Mouse (Mus musculus) cerebellum, postnatal 25 days (tissue): ENCODE results near the gene Tsc1.
A peak's percentile ranks its signal among the peaks of the same experiment; 100 is the strongest.

ENCODE experiments used
- DNase-seq, 2 experiments: peaks; one replicate each; pipeline ENCODE4 v3.0.0; 2021; ENCODE audit warnings: mixed read lengths in 2 of 2

The Tsc1 gene

DNA sequence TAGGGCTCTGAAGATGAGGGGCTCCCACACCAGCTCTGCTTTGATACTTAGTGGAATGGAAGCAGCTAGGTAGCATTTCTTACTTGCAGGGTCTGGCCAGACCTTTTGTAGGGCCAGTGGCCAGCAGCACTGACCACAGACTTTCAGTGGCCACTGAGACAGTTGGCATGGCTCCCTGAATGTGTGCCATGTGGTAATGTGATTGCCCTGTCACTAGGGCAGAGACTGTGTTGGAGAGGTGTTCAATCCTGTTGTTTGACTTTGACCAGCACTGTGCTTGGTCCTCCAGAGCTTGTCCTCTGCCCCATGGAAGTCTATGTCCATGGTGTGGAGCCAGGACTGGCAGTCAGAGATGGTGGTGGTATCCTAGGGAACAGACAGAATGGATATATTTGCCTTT, 9.5 kb downstream of the Tsc1 start:
- peak; percentile 31 to 67 for DNase-seq

DNA sequence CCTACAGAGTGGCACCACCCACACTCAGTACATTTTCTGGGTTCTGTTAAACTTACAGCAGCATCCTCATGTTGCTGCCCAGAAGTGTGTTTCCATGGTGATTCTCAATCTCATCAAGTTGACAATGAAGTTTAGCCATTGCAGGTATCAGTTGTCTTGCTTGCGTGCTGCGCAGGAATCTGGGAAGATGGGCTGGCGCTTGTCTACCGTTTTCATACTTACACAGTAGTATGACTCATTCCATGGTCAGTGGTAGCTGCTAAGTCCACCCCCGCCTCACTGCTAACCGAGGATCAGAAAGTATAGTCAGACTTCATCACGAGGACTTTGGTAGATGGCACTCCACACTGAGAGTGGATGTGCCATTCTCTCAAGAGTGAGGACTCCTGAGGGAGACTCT, 12.3 kb downstream of the Tsc1 start:
- DNase-seq = no peak

DNA sequence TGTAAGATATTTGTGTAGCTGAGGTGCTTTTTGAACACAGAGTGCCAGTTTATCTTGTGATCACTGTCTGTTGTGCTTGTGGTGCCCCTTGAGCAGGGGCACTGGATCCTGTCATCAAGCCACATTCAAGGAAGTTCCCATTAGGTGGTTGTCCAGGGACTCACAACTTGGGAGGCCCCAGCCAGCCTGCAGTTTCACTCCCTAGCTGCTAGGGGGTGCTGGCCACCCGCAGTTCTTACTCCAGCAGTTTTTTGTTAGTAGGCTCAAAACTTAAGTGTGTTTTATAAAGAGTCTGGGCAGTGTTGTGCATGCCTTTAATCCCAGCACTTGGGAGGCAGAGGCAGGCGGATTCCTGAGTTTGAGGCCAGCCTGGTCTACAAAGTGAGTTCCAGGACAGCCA, 13.3 kb downstream of the Tsc1 start:
- peak in 1 of 2 experiments; percentile 27 for DNase-seq

DNA sequence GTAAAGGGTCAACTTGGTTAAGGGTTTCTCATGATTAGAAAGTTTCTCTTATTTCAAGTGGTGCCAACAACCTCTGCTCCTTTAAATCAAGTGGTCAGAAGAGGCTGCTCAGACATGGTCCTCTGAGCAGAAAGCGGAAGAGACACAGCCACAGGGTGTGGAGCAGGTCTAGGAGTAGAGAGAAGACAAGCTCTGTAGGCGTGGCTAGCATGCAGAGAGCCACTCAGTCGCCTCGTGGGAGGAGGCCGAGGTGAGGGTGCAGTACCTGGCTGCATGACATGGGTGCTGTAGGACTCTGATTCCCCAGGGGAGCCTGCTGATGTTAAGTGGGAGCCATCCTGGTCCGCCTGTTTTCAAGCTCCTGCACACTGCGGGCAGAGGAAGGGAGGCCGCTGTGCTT, 15.2 kb downstream of the Tsc1 start:
- DNase-seq = no peak

DNA sequence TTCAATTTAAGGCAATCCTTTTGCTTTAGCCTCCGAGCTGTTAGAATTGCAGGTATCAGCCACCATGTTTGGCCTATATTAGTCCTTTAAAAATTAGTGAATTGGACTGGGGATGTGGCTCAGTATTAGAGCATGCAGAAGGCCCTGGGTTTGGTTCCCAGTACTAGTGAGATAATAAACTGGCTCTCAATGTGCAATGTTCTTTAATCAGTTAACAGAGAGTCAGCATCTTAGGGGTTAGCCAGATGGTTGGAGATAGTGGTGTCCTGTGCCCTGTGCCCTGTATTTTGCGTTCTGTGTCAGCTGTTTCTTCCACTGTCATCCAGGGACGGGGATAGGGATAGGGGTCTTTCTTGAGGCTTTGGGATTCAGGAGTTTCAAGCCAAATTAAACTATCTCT, 21.9 kb downstream of the Tsc1 start:
- no peak for DNase-seq

DNA sequence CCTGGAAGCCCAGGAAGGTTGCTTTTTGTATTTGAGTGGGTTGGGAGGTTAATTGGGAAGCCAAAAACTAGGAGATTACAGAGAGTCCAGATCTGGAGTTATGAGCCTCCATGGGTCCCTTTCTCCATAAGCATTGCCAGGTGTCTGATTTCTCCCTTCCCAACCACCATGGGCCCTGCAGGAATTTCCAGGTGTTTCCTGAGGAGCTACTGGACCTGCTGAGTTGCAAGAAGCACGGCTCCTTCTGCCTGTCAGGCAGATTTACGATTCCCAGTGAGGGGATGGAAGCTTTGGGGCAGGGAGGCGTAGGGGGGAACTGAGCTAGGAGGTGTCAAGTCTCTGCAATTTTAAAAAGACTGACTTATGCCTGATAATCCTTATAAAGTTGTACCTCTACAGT, 24.8 kb downstream of the Tsc1 start:
- DNase-seq = no peak

DNA sequence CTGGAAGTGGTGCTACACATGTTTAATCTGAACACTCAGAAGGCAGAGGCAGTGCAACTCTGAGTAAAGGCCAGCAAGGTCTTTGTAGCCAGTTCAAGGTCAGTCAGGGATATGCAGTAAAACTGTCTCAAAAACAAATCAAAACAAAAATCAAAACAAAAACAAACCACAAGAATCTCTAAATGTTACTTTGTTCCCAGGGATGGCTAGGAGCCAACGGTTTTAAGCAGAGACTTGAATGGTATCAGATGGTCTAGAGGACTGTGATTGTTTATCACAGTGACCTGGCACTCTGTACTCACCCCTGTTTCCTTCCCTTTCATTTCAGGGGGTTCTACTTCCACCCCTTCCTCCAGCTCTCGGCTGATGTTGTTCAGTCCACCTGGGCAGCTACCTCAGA, 30.4 kb downstream of the Tsc1 start:
- DNase-seq = no peak

DNA sequence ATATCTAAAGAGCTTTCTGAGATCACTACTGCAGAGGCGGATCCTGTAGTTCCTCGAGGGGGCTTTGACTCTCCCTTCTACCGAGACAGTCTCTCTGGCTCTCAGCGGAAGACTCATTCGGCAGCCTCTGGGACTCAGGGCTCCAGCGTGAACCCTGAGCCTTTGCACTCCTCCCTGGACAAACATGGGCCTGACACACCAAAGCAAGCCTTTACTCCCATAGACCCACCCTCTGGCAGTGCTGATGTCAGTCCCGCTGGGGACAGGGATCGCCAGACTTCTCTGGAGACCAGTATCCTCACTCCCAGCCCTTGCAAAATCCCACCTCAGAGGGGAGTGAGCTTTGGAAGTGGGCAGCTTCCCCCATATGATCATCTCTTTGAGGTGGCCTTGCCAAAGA, 35.0 kb downstream of the Tsc1 start:
- no peak for DNase-seq

DNA sequence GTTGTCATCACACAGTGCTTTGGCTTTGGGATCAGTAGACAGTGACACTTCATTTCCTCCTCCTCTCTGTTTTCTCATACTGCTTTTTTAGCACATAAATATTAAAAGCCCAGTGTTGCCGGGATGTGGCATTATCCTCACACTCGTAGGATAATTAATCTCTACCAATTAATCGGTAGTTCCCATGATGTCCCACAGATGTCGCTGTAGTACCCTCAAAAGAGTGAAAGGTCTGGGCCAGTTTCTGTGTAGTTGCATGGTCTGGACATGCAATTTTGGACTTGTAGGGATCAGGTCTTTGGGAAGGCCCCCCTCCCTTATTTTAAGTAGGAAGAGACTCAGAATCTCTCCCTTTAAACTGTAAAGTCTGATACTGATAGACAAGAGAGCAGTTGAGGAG, 39.7 kb downstream of the Tsc1 start:
- peak in 1 of 2 experiments; percentile 58 for DNase-seq

DNA sequence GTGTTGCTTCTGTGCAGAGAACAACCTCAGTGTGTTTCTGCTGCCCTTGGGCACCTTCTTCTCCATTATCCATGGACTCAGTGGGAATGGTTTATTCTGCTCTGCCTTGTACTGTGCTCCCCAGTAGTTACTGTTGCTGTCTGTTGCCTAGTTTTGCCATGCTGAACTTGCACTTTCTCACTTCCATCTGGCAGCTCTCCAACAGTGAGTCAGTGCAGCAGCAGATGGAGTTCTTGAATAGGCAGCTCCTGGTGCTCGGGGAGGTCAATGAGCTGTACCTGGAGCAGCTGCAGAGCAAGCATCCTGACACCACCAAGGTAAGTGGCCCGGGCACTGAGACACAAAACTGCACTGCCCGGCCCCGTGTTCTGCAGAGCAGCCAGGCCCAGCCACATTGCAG, 40.7 kb downstream of the Tsc1 start:
- DNase-seq = peak; percentile 42 to 61

DNA sequence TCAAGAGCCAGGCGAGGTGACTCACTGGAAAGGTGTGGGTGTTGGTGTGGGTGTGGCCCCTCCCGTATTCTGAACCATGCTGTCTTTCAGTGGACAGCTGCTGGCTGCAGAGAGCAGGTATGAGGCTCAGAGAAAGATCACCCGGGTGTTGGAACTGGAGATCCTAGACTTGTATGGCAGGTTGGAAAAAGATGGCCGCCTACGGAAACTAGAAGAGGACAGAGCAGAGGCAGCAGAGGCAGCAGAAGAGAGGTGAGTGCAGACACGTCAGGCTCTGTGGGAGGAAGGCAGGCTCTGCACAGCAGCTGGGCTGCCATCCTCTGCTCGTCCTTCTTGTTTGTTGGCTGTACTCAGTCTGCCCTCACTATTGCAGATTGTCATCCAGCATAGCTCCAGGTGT, 44.9 kb downstream of the Tsc1 start:
- no peak for DNase-seq

DNA sequence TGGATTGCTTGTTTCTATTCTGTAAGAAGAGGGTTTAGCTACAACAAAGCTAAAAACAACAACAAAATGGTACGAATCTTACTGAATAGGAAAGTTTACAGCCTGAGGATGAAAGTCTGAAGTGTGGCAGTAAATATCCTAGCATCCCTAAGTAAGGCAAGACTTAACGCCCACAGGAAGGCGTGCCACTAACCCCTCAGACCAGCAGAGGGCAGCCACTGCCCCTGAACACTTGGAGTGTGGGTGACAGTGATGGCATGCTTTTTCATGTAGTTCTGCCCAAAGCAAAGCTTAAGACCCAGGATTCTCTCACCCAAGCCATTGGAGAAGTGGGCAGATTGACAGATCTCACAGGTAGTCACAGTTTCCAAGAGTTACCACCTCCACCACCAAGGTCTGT, 47.4 kb downstream of the Tsc1 start:
- DNase-seq = peak in 1 of 2 experiments; percentile 54

DNA sequence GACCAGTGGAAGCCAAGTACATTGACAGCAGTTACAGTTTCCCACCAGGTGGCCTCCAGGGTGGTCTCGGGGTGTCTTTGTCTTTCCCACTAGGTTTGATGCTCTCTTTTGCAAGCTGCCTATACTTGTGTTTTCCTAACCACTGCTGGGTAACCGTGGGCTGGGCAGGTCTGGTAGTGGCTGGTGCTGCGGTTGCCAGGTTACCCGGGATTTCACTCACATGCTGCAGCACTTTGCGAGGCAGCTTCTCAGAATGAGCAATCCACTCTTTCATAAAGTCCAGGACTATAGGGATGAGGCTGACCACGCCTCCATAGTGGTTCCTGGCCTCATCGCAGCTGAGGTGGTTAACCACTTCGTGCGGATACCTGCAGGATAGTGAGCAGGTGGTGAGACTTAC, 51.7 kb downstream of the Tsc1 start:
- DNase-seq = no peak

DNA sequence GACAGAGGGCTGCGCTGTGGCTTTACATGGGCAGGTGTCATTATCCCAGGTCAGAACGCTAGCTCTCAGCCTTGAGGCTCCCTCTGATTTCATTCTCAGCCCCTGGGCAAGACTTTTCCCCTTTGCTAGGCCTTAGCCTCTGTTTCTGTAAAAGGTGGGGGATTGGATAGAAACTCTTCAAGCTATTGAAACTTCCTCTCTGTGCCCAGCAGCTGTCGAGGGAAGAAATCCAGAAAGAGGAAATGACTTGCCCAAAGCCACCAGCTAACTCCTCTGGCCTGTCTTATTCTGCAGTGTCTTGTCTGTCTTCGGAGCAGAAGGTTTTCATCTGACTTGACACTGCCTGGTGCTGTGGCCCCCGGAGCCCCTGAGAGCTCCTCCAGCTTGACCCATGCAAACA, 57.5 kb downstream of the Tsc1 start:
- DNase-seq = no peak

DNA sequence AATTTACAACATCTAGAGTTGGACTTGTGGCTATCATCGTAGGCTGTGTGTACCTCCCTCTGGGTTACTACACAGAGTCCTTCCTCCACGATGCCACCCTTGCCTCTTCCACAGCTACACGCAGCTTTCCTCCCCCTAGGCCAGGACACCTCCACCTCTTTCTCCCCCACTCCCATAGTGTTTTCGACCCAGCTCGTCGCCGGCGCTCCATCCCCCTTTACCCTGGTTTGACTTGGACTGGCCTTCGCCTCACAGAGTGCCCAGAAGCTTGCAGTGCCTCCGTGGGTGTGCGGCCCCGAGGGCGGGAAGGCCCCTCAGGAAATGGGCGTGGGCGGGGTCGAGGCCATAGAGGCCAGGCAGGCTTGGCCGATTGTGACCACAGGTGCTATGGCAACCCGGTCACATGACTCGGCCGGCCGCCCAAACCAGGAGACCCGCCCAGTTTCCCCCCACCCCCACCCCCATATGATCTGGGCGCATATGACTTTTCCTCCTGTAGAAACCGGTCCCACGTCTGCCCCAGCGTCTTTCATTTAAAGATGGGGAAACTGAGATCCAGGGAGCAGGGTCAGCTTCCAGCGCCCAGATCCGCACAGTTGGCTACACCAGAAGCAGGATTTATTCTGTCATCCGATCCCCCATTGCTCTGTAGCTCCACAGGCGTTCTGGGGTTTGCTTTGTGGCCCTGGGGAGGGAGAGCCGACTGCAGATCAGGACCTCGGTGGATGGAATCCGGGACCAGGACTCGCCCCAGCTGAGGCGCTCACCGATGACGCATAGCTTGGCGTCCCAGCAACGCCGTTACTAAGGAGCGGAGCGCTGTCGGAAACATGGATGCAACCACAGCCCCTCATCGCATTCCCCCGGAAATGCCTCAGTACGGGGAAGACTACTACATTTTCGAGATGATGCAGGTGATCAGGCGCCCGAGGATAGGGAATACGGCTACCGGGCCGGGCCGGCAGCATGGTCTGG, 58.6 kb downstream of the Tsc1 start, which contains the start of the genes Spaca9 and Ak8:
Gene Spaca9, minus strand, starts transcription at position 367 of the 975 bp plus-strand sequence.
Gene Ak8, plus strand, starts transcription at position 804 of the 975 bp plus-strand sequence.
- DNase-seq = peak; percentile 85 to 89

DNA sequence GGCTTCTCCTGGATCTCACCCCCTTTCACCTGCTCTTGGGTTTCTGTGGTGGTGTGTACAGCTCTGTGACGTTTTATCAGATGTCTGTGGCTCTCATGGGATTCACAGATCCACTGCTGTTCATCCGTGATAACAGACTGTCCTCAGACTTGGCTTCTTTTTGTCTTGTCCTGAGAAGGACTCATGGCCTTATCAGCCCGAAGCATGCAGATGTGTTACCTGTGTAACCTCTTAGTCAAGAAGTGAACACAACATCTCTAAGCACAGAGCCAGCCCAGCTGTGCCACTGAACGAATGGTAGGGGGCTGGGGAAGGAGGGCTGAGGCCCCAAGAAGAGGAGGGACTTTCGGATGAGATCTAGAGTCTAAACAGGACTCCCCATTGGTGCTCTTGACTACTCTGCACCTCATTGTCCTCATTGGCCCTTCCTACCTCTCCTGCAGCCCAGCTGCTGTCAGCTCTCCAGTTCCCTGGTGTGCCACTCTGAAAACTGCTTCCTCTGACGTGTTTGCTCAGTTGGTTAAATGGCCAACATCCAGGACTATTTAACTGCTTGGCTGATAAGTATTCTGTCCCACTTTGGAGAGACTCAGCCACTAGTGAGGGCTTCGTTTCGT, 60.7 kb downstream of the Tsc1 start:
- DNase-seq = no peak

DNA sequence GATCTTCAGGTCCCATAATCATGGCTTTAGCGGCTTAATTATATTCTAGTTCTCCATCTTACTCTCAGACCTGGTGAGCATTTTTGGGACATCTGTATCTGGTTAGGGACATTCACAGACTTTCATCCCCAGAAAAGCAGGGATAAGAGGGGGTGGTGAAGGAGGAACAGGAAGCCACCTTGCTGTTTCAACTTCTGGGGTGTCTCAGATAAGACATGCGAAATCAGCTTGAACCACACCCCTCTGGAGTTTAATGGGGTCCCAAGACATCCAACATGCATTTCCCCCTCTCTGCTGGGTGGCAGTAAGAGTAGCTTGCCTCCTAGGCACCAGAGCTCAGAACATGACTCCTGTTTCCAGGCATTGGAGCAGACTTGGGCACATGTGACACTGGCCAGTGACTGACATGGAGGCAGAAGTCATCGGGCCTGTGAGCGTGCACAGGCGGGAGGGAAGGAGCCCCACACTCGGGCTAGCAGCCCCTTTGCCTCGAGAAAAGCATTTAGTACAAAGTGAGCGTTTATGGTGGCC, 65.1 kb downstream of the Tsc1 start:
- no peak for DNase-seq

DNA sequence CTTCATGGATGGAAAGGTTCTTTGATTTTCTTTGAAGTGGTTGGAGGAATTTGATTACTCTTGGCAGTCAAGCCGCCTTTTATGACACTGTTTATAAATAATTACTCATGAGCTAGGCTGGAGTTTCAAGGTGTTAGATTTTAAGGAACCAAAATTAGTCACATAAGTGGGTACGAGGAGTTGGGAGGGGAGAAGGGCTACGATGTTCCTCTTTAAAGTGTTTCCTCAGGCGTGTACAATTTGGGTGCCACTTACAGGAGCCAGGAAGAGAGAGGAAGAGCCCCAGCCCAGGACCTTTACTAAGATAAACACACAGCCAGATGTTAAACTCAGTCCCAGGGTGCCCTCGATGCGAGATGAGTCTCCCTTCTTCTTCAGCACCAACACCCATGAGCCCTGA, 65.8 kb downstream of the Tsc1 start:
- DNase-seq = no peak

DNA sequence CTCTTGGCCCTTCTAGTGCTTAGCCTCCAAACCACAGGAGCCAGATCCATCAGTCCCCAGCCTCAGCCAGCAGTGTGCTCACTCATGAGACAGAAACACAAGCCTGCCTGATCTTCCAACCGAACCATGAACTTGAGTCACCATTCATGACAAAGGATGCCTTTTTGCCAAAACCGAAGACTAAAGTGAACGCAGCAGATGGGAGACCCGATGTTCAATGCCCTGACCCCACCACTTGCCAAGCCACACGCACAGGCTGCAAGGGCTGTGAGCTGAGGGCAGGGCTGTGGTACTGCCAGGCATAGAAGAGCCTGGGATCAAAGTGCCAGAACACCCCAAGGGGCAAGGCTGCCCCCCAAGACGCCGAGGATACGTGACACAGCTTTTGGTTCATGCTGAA, 72.0 kb downstream of the Tsc1 start:
- DNase-seq = no peak

DNA sequence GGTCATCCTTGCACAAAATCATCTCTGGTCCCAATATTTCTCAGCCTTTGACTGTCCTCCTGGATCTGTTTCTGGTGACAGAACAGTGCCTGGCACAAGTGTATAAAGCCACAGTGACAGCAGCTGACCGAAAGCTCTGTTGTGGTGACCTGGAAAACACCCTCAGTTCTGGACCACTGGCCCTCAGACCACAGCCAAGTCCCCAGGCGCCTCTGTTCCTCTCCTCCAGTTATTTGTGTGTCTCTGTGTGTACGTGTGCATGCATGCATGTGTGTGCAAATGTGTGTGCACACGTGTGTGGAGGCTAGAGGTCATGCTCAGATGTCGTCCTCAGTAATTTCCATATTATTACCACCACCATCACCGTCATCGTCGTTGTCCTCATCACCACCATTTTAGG, 81.4 kb downstream of the Tsc1 start:
- DNase-seq = no peak

DNA sequence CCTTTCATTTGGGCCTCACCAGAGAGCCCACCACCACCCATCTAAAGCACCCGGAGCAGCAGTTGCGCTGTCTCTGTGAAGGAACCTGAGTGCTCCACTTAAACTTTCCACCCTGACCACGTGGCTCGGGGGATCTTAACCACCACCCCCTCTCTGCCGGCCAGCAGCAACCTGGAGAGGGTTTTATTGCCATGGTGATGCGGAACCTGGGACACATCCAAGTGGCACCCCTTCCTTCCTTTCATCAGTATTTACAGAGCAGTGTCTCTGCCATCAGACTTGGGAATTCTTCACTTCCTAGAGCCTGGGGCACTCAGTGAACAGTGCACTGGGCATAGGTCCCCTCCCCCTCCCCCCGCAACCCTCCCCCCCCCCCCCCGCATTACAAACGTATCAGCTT, 82.9 kb downstream of the Tsc1 start:
- no peak for DNase-seq

DNA sequence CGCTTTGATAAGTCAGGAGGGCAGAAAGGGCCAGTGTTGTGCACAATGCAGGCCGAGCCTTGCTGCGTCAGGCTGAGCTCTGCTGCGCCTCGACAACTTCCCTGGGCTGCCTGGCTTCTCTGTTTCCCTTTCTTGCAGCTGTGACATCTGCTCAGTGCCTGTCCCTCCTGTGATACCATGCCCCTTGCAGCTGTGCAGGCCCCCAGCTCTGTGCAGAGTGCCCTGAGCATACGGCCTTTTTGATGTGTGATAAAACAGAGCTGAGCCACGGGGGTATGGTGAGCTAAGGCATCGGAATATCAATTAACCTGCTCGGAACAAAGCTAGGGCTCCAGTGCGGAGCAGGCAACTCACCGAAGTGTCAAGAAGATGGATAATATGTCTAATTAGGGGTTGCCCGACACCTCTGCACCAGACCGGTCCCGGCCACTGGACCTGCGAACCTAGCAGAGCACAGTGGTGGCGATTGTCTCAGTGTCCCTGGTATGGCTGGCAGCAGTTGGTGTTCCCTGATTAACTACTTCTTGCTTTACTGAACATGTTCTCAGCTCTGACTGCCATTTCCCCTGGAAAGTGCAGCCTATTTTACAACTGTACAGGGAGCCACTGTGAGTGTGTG, 86.9 kb downstream of the Tsc1 start:
- DNase-seq = no peak

DNA sequence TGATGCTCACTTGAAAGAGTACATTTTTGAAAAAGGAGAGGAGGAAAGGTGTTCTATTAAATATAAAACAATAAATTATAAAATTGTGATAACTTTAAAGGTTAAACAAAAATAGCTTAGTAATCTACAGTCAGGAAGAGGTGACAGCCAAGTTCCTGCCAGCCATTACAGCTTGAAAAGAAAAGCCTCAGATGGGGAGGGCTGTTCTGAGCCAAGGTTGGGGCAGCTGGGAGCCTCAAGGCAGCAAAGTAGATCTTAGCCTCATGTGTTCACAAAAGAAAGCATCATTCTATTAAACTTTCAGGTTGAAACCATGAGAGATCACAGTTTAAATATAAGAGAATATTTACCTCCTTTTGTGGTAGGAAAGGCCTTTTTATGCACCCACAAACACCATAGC, 89.6 kb downstream of the Tsc1 start:
- DNase-seq = no peak

DNA sequence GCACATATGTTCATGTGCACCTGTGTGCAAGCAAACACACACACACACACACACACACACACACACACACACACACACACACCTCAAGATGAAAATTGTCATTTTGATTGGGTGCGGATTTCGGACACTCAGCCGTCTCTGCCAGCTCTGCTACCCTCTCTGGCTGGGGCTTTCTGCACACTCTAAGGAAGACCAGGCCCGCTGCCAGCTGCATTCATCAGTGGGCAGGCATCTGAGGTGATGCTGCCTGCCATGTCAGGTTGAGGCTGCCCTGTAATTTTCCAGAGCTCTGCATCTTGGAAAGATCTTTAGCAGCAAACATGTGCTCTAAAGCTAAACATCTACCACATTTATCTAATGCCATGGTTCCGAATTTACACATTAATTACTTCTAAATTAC, 96.1 kb downstream of the Tsc1 start:
- peak; percentile 69 to 84 for DNase-seq
